Mouse (Mus musculus) E14TG2a.4 (cell line): ENCODE measurements around the gene Foxm1.
"Not testable (repeated sequence)": the region's sequence is repeated elsewhere in the genome, so short reads cannot be mapped to it uniquely, and the experiment has no call there.

Experiments used
- H3K27me3 ChIP-seq: 2 replicates; pipeline ENCODE4 v1.6.1; 2014; ENCODE audit warnings: low read length, control low read depth; ENCODE audit not compliant: insufficient read depth
- H3K36me3 ChIP-seq: 2 replicates; pipeline ENCODE4 v1.6.1; 2014; ENCODE audit warnings: low read length, control low read depth; ENCODE audit not compliant: insufficient read depth
- H3K4me1 ChIP-seq: replicated peaks from 2 replicates; pipeline ENCODE4 v1.6.1; 2014; ENCODE audit warnings: low read depth, low read length, control low read depth
- H3K4me3 ChIP-seq: replicated peaks from 2 replicates; pipeline ENCODE4 v1.5.1; 2014; ENCODE audit warnings: mild to moderate bottlenecking, low read length
- H3K9me3 ChIP-seq: 2 replicates; pipeline ENCODE4 v1.6.1; 2014; ENCODE audit warnings: low read length, control low read depth
- CTCF ChIP-seq: conservative IDR thresholded peaks from 2 replicates; pipeline ENCODE4 v1.5.1; 2014; ENCODE audit warnings: low read length
- NANOG ChIP-seq: IDR thresholded peaks from 2 replicates; pipeline ENCODE4 v1.6.1; 2014; ENCODE audit warnings: borderline replicate concordance, low read length, mixed read lengths
- POU5F1 ChIP-seq: IDR thresholded peaks from 2 replicates; pipeline ENCODE4 v1.6.1; 2014; ENCODE audit warnings: low read length, borderline replicate concordance

The Foxm1 gene

DNA sequence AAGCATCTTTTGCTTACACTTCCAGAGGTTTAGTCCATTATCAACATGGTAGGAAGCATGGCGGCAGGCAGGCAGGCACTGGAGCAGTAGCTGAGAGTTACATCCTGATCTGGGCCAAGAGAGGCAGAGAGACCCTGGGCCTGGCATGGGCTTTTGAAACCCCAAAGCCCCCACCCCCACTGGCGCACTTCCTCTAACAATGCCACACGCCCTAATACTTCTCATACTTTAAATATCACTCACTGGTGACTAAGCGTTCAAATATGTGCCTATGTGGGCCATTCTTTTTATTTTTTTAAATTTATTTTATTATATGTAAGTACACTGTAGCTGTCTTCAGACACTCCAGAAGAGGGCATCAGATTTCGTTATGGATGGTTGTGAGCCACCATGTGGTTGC lies 3.7 kb downstream of the Foxm1 start:
- no peaks in the 10 kb centered on the region for H3K9me3 ChIP-seq
- no peak overlapping the region for H3K4me3 ChIP-seq
- H3K4me1 ChIP-seq = peaks cover 36% of the 10 kb centered on the region
- peaks cover 70% of the 10 kb centered on the region for H3K36me3 ChIP-seq
- no peak for TF ChIP-seq NANOG
- H3K27me3 ChIP-seq = no peaks in the 10 kb centered on the region

DNA sequence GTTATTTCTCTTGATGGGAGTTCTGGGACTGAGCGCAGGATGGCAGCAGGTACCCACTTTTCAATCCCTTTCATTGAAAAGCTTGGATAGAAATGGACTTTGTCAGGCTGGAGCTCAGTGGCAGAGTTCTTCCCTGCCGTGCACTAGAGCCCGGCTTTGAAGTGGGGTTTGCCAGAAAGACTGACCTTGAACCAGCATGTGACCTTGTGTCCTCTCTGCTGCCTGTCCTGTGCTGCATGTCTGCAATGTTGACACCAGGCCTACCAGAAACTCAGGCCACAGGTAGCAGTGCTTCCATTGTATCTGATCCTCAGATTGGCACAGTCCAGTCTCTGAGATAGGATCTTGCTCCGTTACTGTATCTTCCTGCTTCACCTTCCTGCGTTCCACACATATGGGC lies 7.3 kb downstream of the Foxm1 start:
- H3K4me1 ChIP-seq = peaks cover 27% of the 10 kb centered on the region
- no peak for TF ChIP-seq CTCF
- TF ChIP-seq NANOG = no peak
- no peak for TF ChIP-seq POU5F1
- no peak overlapping the region for H3K4me3 ChIP-seq
- H3K27me3 ChIP-seq = no peaks in the 10 kb centered on the region
- no peaks in the 10 kb centered on the region for H3K9me3 ChIP-seq
- peaks cover 99% of the 10 kb centered on the region for H3K36me3 ChIP-seq

GRCm38 (mm10) chr6:128375192-128375591 lies 12.4 kb downstream of the Foxm1 start, which contains the start of the genes Tex52 and Gm44596:
Gene Tex52, plus strand, starts transcription at chr6:128375456.
Gene Gm44596, plus strand, starts transcription at chr6:128375503.
- H3K4me3 ChIP-seq = no peak within 1 kb of the TSS
- H3K9me3 ChIP-seq = no peaks in the 10 kb centered on the region
- no peak for TF ChIP-seq POU5F1
- no peak for TF ChIP-seq NANOG
- TF ChIP-seq CTCF = no peak
- peaks cover 7% of the 10 kb centered on the region; the same call in 1 of the 2 replicates for H3K27me3 ChIP-seq
- peaks cover 23% of the 10 kb centered on the region for H3K4me1 ChIP-seq
- peaks cover 64% of the 10 kb centered on the region for H3K36me3 ChIP-seq

GRCm38 (mm10) chr6:128376371-128377085 lies 13.8 kb downstream of the Foxm1 start:
- no peak overlapping the region for H3K4me3 ChIP-seq
- peaks cover 23% of the 10 kb centered on the region for H3K4me1 ChIP-seq
- peaks cover 11% of the 10 kb centered on the region for H3K27me3 ChIP-seq
- H3K9me3 ChIP-seq = no peaks in the 10 kb centered on the region
- TF ChIP-seq POU5F1 (no peak), CTCF (no peak), NANOG (no peak)
- peaks cover 51% of the 10 kb centered on the region for H3K36me3 ChIP-seq

GRCm38 (mm10) chr6:128379636-128380035 lies 16.9 kb downstream of the Foxm1 start:
- Histone ChIP-seq H3K9me3 (no peaks in the 10 kb centered on the region), H3K27me3 (peaks cover 16% of the 10 kb centered on the region), H3K4me3 (no peak overlapping the region), H3K36me3 (peaks cover 20% of the 10 kb centered on the region), H3K4me1 (peaks cover 14% of the 10 kb centered on the region)
- TF ChIP-seq NANOG (no peak), CTCF (no peak), POU5F1 (no peak)

GRCm38 (mm10) chr6:128380594-128381167 lies 17.9 kb downstream of the Foxm1 start:
- not testable (repeated sequence) for H3K9me3 ChIP-seq, H3K4me1 ChIP-seq, H3K4me3 ChIP-seq
- Histone ChIP-seq H3K27me3 (peaks cover 16% of the 10 kb centered on the region), H3K36me3 (peaks cover 14% of the 10 kb centered on the region)

GRCm38 (mm10) chr6:128381254-128381653 lies 18.5 kb downstream of the Foxm1 start:
- no peaks in the 10 kb centered on the region for H3K9me3 ChIP-seq
- peaks cover 8% of the 10 kb centered on the region for H3K36me3 ChIP-seq
- H3K4me1 ChIP-seq = peaks cover 7% of the 10 kb centered on the region
- no peak overlapping the region for H3K4me3 ChIP-seq
- TF ChIP-seq POU5F1 (no peak), NANOG (no peak), CTCF (no peak)
- peaks cover 16% of the 10 kb centered on the region for H3K27me3 ChIP-seq

DNA sequence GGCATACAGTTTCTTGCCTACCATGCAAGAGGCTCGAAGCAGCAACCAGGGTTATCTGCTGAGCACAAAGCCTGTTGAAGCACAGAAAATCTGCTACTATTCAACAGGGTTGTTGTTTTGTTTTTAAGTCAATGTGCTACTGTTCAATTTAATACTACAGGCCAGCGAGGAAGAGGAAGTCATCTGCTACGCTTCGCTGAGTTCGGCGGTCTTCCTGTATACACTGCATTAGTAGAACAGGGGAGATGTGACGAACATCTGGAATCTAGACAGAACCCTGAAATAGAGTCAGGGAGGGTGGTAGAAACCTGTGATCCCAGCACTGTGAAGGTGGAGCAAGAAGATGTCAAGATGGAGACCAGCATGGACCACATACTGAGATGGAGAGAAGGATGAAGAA lies 21.0 kb downstream of the Foxm1 start:
- H3K9me3 ChIP-seq = no peaks in the 10 kb centered on the region
- H3K4me1 ChIP-seq = peaks cover 10% of the 10 kb centered on the region
- H3K27me3 ChIP-seq = peaks cover 16% of the 10 kb centered on the region
- no peak for TF ChIP-seq NANOG
- TF ChIP-seq POU5F1 = no peak
- TF ChIP-seq CTCF = no peak
- no peak overlapping the region for H3K4me3 ChIP-seq
- H3K36me3 ChIP-seq = no peaks in the 10 kb centered on the region

DNA sequence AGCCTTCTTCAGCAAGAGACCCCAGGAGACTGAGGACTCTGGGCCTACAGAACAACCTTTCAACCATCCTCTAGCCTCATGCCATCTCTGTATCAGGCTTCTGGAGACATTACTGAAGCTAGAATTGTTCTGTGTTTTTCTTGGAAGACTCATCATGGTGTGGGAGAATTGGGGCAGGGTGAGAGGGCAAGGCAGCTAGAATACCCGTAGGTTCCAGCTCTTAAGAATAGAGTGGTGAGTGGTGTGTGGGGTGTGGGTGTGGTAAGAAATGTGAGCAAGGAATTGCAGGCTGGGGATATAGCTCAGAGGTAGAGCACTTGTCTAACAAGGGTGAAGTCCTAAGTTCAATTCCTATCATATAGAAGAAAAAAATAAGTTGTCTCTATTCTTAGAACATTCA lies 22.3 kb downstream of the Foxm1 start:
- Histone ChIP-seq H3K4me1 (peaks cover 4% of the 10 kb centered on the region), H3K9me3 (no peaks in the 10 kb centered on the region), H3K4me3 (no peak overlapping the region), H3K27me3 (peaks cover 9% of the 10 kb centered on the region), H3K36me3 (no peaks in the 10 kb centered on the region)
- TF ChIP-seq POU5F1 (no peak), CTCF (no peak), NANOG (no peak)
